Comparison of ENCODE assay signal across 22 mouse cellular contexts in the genomic region with DNA sequence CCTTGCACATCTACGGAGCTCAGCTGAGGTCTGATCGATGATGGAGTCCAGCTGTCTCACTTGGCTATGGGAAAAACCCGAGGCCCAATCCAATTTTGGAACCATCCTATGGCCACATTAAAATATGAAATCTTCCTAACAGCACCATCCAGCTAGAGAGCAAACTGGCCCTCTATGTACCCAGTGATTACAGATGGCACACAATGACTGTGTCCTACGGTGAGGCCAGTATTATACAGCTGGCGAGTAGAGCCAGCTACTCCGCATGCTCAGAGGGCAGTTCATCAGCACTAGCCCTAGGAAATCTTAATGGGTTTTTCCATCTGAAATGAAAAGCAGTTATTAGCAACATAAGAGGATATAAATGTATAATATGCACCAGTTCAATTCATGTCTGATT.
DNase-seq lines count a peak whose midpoint lies in the region; ATAC-seq lines count a peak whose summit lies in the region.
"Had no signal": no experiment of that assay in that cellular context is flagged by ENCODE, and none has a peak within 500 bp of the region (broad histone marks: within the 10 kb centered on the region; RNA-seq: fewer than 3 reads in every experiment).

No protein-coding gene starts in this region.

- WGBS in hindbrain, embryonic 14.5 days, result 85% methylated on average over 6 of the region's 6 CpGs
- WGBS in hindbrain, embryonic 11.5 days, result 93% methylated on average over 6 of the region's 6 CpGs
- WGBS in hindbrain, embryonic 16.5 days, result 82% methylated on average over 6 of the region's 6 CpGs
- WGBS in hindbrain, embryonic 12.5 days, result 89% methylated on average over 6 of the region's 6 CpGs
- 84% methylated on average over 6 of the region's 6 CpGs for WGBS in neural tube, embryonic 15.5 days

- H3K9me3 ChIP-seq in hindbrain, embryonic 14.5 days (ENCODE audit: control insufficient read depth, low read length), result no peaks in the 10 kb centered on the region
- H3K9me3 ChIP-seq in hindbrain, embryonic 11.5 days (ENCODE audit: control insufficient read depth, low read length), result no peaks in the 10 kb centered on the region
- H3K9me3 ChIP-seq in hindbrain, embryonic 16.5 days (ENCODE audit: control insufficient read depth, low read length), result no peaks in the 10 kb centered on the region
- H3K9me3 ChIP-seq in hindbrain, embryonic 12.5 days (replicated peaks), result no peaks in the 10 kb centered on the region
- H3K9me3 ChIP-seq in neural tube, embryonic 15.5 days (replicated peaks), result no peaks in the 10 kb centered on the region
- H3K9me3 ChIP-seq: embryonic facial prominence, embryonic 13.5 days; embryonic facial prominence, embryonic 15.5 days; forebrain, embryonic 10.5 days; forebrain, embryonic 12.5 days had no signal

- H3K9ac ChIP-seq in hindbrain, embryonic 14.5 days, result no peak overlapping the region
- H3K9ac ChIP-seq in hindbrain, embryonic 11.5 days (ENCODE audit: low read depth, low read length), result no peak overlapping the region
- no peak overlapping the region for H3K9ac ChIP-seq in hindbrain, embryonic 16.5 days (ENCODE audit: low read depth, low read length)
- no peak overlapping the region for H3K9ac ChIP-seq in hindbrain, embryonic 12.5 days
- no peak overlapping the region for H3K9ac ChIP-seq in neural tube, embryonic 15.5 days (replicated peaks)
- H3K9ac ChIP-seq: embryonic facial prominence, embryonic 13.5 days; embryonic facial prominence, embryonic 15.5 days; forebrain, embryonic 12.5 days had no signal

- H3K4me3 ChIP-seq in hindbrain, embryonic 14.5 days (replicated peaks; ENCODE audit: low read length), result no peak overlapping the region
- no peak overlapping the region for H3K4me3 ChIP-seq in hindbrain, embryonic 11.5 days (ENCODE audit: low read depth, low read length)
- no peak overlapping the region for H3K4me3 ChIP-seq in hindbrain, embryonic 16.5 days (ENCODE audit: low read length)
- no peak overlapping the region for H3K4me3 ChIP-seq in hindbrain, embryonic 12.5 days
- no peak overlapping the region for H3K4me3 ChIP-seq in neural tube, embryonic 15.5 days (replicated peaks)
- H3K4me3 ChIP-seq: embryonic facial prominence, embryonic 13.5 days; embryonic facial prominence, embryonic 15.5 days; erythroblast, embryonic 14.5 days; forebrain, embryonic 10.5 days; forebrain, embryonic 12.5 days had no signal

- ATAC-seq in hindbrain, embryonic 14.5 days (ENCODE audit: low FRiP score), result 0 out of 2 replicates have a peak, but pooled peaks have one; percentile 51
- no peak for ATAC-seq in hindbrain, embryonic 11.5 days (ENCODE audit: low FRiP score)
- ATAC-seq in hindbrain, embryonic 16.5 days, result peak; percentile 80
- no peak for ATAC-seq in hindbrain, embryonic 12.5 days (ENCODE audit: low FRiP score)
- peak; percentile 57 for ATAC-seq in neural tube, embryonic 15.5 days (ENCODE audit: low FRiP score)
- ATAC-seq: forebrain, embryonic 14.5 days; forebrain, embryonic 16.5 days had no signal

- H3K4me1 ChIP-seq in hindbrain, embryonic 14.5 days (replicated peaks; ENCODE audit: control insufficient read depth, insufficient read depth, low read length), result no peaks in the 10 kb centered on the region
- no peaks in the 10 kb centered on the region for H3K4me1 ChIP-seq in hindbrain, embryonic 11.5 days (replicated peaks; ENCODE audit: control insufficient read depth, insufficient read depth, low read length)
- H3K4me1 ChIP-seq in hindbrain, embryonic 16.5 days (ENCODE audit: control insufficient read depth, insufficient read depth, low read depth, low read length), result no peaks in the 10 kb centered on the region
- no peaks in the 10 kb centered on the region for H3K4me1 ChIP-seq in hindbrain, embryonic 12.5 days
- H3K4me1 ChIP-seq in neural tube, embryonic 15.5 days, result no peaks in the 10 kb centered on the region
- H3K4me1 ChIP-seq: embryonic facial prominence, embryonic 13.5 days; embryonic facial prominence, embryonic 15.5 days; forebrain, embryonic 10.5 days; forebrain, embryonic 12.5 days had no signal

- no peak for DNase-seq in hindbrain, embryonic 14.5 days (ENCODE audit: low spot score)
- no peak for DNase-seq in hindbrain, embryonic 11.5 days (ENCODE audit: low spot score)
- no peak for DNase-seq in neural tube, embryonic 10.5 days (ENCODE audit: extremely low spot score, low spot score)
- DNase-seq: adrenal gland, adult 2 months; adrenal gland, postnatal 10 days; adrenal gland, postnatal 25 days; cerebellum, adult 11 months; cerebellum, adult 18-20 months; cerebellum, adult 8-10 months; cerebellum, adult 9-11 months; cerebellum, postnatal 25 days; embryo, embryonic 11 days had no signal

- H3K27ac ChIP-seq in hindbrain, embryonic 14.5 days, result no peak overlapping the region
- H3K27ac ChIP-seq in hindbrain, embryonic 11.5 days (ENCODE audit: low read depth, low read length), result no peak overlapping the region
- H3K27ac ChIP-seq in hindbrain, embryonic 16.5 days (ENCODE audit: low read depth, low read length), result no peak overlapping the region
- H3K27ac ChIP-seq in hindbrain, embryonic 12.5 days, result no peak overlapping the region
- H3K27ac ChIP-seq in neural tube, embryonic 15.5 days (replicated peaks), result no peak overlapping the region
- H3K27ac ChIP-seq: embryonic facial prominence, embryonic 13.5 days; embryonic facial prominence, embryonic 15.5 days; forebrain, embryonic 10.5 days; forebrain, embryonic 12.5 days had no signal

- H3K36me3 ChIP-seq in hindbrain, embryonic 14.5 days (replicated peaks; ENCODE audit: control insufficient read depth, insufficient read depth), result no peaks in the 10 kb centered on the region
- no peaks in the 10 kb centered on the region for H3K36me3 ChIP-seq in hindbrain, embryonic 11.5 days (ENCODE audit: control insufficient read depth, insufficient read depth, low read length)
- H3K36me3 ChIP-seq in hindbrain, embryonic 16.5 days (ENCODE audit: control insufficient read depth, insufficient read depth, low read length), result no peaks in the 10 kb centered on the region
- H3K36me3 ChIP-seq in hindbrain, embryonic 12.5 days, result no peaks in the 10 kb centered on the region
- H3K36me3 ChIP-seq in neural tube, embryonic 15.5 days, result no peaks in the 10 kb centered on the region
- H3K36me3 ChIP-seq: embryonic facial prominence, embryonic 13.5 days; embryonic facial prominence, embryonic 15.5 days; forebrain, embryonic 10.5 days; forebrain, embryonic 12.5 days had no signal

- H3K4me2 ChIP-seq in hindbrain, embryonic 14.5 days (replicated peaks), result no peak overlapping the region
- no peak overlapping the region for H3K4me2 ChIP-seq in hindbrain, embryonic 11.5 days (replicated peaks; ENCODE audit: low read depth, low read length)
- H3K4me2 ChIP-seq in hindbrain, embryonic 16.5 days (ENCODE audit: low read length), result no peak overlapping the region
- H3K4me2 ChIP-seq in hindbrain, embryonic 12.5 days (replicated peaks), result no peak overlapping the region
- H3K4me2 ChIP-seq in neural tube, embryonic 15.5 days, result no peak overlapping the region
- H3K4me2 ChIP-seq: embryonic facial prominence, embryonic 13.5 days; embryonic facial prominence, embryonic 15.5 days; forebrain, embryonic 12.5 days had no signal

- H3K27me3 ChIP-seq in hindbrain, embryonic 14.5 days (ENCODE audit: control insufficient read depth, insufficient read depth, low read length), result no peaks in the 10 kb centered on the region
- H3K27me3 ChIP-seq in hindbrain, embryonic 11.5 days (ENCODE audit: control insufficient read depth, insufficient read depth, low read length), result no peaks in the 10 kb centered on the region
- no peaks in the 10 kb centered on the region for H3K27me3 ChIP-seq in hindbrain, embryonic 16.5 days (replicated peaks; ENCODE audit: control insufficient read depth, insufficient read depth, low read length)
- no peaks in the 10 kb centered on the region for H3K27me3 ChIP-seq in hindbrain, embryonic 12.5 days
- no peaks in the 10 kb centered on the region for H3K27me3 ChIP-seq in neural tube, embryonic 15.5 days (replicated peaks)
- H3K27me3 ChIP-seq: embryonic facial prominence, embryonic 13.5 days; embryonic facial prominence, embryonic 15.5 days; forebrain, embryonic 12.5 days had no signal

Comparison
In these comparisons a context has a peak if more than half of its experiments do, and no peak if none do; other contexts are left out.
1. ATAC-seq: peak in hindbrain, embryonic 14.5 days (single experiment), hindbrain, embryonic 16.5 days (single experiment) and neural tube, embryonic 15.5 days (single experiment); none in hindbrain, embryonic 11.5 days (single experiment) and hindbrain, embryonic 12.5 days (single experiment).